Mouse (Mus musculus): ENCODE results near the gene Ctf1. TPM values are rescaled to one million over a fixed set of nuclear protein-coding genes. Genes with fewer than 3 reads are reported as not detected.

The Ctf1 gene
- total and polyA plus RNA-seq, 3 experiments, result 1.7 to 5.3 (median 2.3) TPM

DNA sequence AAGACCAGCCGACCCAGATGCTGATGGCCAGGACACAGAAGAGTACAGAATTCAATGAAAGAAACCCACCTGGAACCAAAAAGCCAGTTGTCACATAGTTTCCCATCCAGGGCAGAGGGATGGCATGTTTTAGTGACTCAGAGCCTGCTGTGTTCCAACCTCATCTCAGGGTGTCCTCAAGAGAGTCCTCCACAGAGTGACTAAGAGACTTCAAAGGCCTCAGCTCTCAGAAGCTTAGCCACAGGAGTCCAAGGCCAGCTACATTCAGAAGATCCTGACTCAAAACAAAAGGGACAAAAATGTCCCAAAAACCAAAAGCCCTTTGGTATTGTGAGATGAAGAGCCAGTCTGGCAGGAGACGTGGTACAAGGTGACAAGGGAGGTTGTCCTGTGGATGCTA lies 33.7 kb upstream of the Ctf1 start:
- no peaks in the 10 kb centered on the region for H3K9me3 ChIP-seq (replicated peaks)
- H3K36me3 ChIP-seq (replicated peaks), result no peaks in the 10 kb centered on the region
- TF ChIP-seq GATA2 (IDR thresholded peaks at IDR 0.05; ENCODE audit: borderline replicate concordance, low read depth, low read length) (no peak), POLR2AphosphoS5 (IDR thresholded peaks at IDR 0.05; ENCODE audit: insufficient replicate concordance, low read depth, low read length) (no peak), CTCF (IDR thresholded peaks at IDR 0.05; ENCODE audit: low read depth, low read length) (no peak), TAL1 (conservative IDR thresholded peaks at IDR 0.05; ENCODE audit: low read depth, low read length) (no peak), GATA1 (IDR thresholded peaks at IDR 0.05; ENCODE audit: borderline replicate concordance, low read length) (no peak)
- DNase-seq (ENCODE audit: low spot score) (no peak), ATAC-seq (ENCODE audit: extremely low read depth, insufficient number of reproducible peaks, low FRiP score, poor library complexity, severe bottlenecking) (no peak)
- H3K27me3 ChIP-seq (ENCODE audit: insufficient read depth, low read length), result no peaks in the 10 kb centered on the region
- H3K4me1 ChIP-seq (ENCODE audit: insufficient read depth, low read depth, low read length), result peaks cover 5% of the 10 kb centered on the region; the same call in 1 of the 2 replicates
- no peak overlapping the region for H3K4me3 ChIP-seq (ENCODE audit: low read depth, low read length)

DNA sequence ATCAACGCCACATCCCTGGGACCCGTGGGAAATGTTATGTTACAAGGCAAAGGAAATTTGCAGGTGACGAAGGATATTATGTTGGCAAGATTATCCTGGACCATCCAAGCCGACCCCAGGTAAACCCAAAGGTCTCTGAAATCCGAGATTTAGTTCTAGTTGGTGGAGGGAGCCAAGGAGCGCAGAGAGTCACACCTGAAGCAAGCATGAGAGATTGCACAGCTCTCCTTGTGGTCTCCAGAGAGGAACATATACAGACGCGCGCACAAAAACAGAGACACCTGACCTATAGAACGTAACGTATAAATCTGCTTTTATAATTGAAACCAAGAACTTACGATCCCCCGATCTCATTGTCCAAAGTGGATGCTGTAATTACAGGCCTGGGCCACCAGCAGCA lies 32.0 kb upstream of the Ctf1 start:
- Histone ChIP-seq H3K36me3 (replicated peaks) (no peaks in the 10 kb centered on the region), H3K4me3 (ENCODE audit: low read depth, low read length) (no peak overlapping the region), H3K27me3 (ENCODE audit: insufficient read depth, low read length) (no peaks in the 10 kb centered on the region), H3K9me3 (replicated peaks) (no peaks in the 10 kb centered on the region), H3K4me1 (ENCODE audit: insufficient read depth, low read depth, low read length) (no peaks in the 10 kb centered on the region)
- ATAC-seq (ENCODE audit: extremely low read depth, insufficient number of reproducible peaks, low FRiP score, poor library complexity, severe bottlenecking), result no peak
- TF ChIP-seq GATA2 (IDR thresholded peaks at IDR 0.05; ENCODE audit: borderline replicate concordance, low read depth, low read length), result no peak
- DNase-seq (ENCODE audit: low spot score), result no peak

DNA sequence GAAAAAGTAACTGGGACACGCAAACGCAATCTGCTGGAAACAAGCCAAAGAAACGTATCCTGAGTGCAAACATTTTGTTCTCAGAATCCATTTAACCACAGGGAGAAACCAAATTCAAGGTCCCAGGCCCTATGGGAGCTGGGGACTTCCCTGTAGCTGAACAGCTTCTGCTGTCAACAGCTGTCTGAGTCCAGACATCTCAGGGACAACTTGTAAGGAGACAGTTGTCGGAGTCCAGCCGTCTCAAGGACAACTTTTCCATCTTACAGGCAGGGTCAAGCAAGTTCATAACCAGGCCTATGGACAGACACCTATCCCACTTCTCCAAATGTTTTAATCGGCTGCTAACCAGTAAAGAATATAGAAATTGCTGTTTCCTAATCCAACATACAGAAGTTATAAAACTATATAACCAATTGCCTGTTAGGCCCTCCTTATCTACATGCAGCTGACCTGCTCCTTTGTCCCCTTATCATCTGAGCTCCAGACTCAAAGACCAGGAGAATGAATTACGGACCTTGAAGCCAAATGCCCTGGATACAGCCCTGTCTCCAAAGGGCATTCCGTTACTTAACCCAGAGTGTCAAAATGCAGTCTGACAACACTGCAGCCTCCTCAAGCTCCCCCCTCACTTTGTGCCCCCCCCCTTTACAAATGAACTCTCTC lies 30.5 kb upstream of the Ctf1 start:
- DNase-seq (ENCODE audit: low spot score), result no peak
- ATAC-seq (ENCODE audit: extremely low read depth, insufficient number of reproducible peaks, low FRiP score, poor library complexity, severe bottlenecking), result no peak
- no peak for TF ChIP-seq CTCF (IDR thresholded peaks at IDR 0.05; ENCODE audit: low read depth, low read length)
- no peak for TF ChIP-seq GATA2 (IDR thresholded peaks at IDR 0.05; ENCODE audit: borderline replicate concordance, low read depth, low read length)
- no peak for TF ChIP-seq TAL1 (conservative IDR thresholded peaks at IDR 0.05; ENCODE audit: low read depth, low read length)
- no peak for TF ChIP-seq POLR2AphosphoS5 (IDR thresholded peaks at IDR 0.05; ENCODE audit: insufficient replicate concordance, low read depth, low read length)
- no peak for TF ChIP-seq GATA1 (IDR thresholded peaks at IDR 0.05; ENCODE audit: borderline replicate concordance, low read length)
- Histone ChIP-seq H3K9me3 (replicated peaks) (no peaks in the 10 kb centered on the region), H3K27me3 (ENCODE audit: insufficient read depth, low read length) (no peaks in the 10 kb centered on the region; the same call in 1 of the 2 replicates), H3K4me3 (ENCODE audit: low read depth, low read length) (no peak overlapping the region), H3K36me3 (replicated peaks) (no peaks in the 10 kb centered on the region), H3K4me1 (ENCODE audit: insufficient read depth, low read depth, low read length) (no peaks in the 10 kb centered on the region)

DNA sequence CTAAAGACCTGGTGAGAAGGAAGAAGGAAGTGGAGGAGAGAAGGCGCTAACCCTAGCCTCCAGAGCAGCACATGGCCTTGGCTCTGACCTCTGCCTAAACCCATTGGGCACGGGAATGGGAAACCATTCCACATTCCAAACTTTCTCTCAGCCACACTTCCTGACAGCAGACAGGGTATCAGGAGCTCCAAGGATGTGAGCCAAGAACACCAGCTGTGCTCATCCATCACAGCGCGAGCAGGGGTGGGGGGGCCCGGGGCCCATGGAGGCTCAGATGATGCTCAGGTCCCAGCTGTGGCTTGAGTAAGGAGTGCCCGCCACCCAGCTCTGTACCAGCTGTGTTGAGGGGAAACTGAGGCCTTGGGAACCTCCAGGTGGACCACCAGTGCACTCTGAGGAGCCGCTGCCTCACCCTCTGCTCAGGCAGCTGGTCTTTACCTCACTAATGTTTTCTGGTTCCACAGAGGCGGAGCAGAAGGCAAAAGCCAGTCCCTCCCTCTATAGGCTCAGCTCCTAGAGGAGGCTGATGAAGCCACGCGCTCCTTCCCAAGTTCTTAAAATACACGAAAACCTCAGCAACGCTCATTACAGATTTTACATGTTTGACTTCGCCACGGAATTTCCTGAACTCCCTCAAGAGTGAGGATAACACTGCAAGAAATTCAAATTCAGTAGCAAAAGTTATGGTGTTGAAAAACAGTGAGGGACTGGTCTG lies 27.1 kb upstream of the Ctf1 start:
- DNase-seq (ENCODE audit: low spot score) (no peak), ATAC-seq (ENCODE audit: extremely low read depth, insufficient number of reproducible peaks, low FRiP score, poor library complexity, severe bottlenecking) (no peak)
- Histone ChIP-seq H3K27me3 (ENCODE audit: insufficient read depth, low read length) (peaks cover 6% of the 10 kb centered on the region), H3K9me3 (replicated peaks) (no peaks in the 10 kb centered on the region), H3K4me3 (ENCODE audit: low read depth, low read length) (no peak overlapping the region), H3K4me1 (ENCODE audit: insufficient read depth, low read depth, low read length) (no peaks in the 10 kb centered on the region), H3K36me3 (replicated peaks) (no peaks in the 10 kb centered on the region)
- no peak for TF ChIP-seq GATA1 (IDR thresholded peaks at IDR 0.05; ENCODE audit: borderline replicate concordance, low read length)
- no peak for TF ChIP-seq POLR2AphosphoS5 (IDR thresholded peaks at IDR 0.05; ENCODE audit: insufficient replicate concordance, low read depth, low read length)
- TF ChIP-seq CTCF (IDR thresholded peaks at IDR 0.05; ENCODE audit: low read depth, low read length), result no peak
- TF ChIP-seq GATA2 (IDR thresholded peaks at IDR 0.05; ENCODE audit: borderline replicate concordance, low read depth, low read length), result no peak
- no peak for TF ChIP-seq TAL1 (conservative IDR thresholded peaks at IDR 0.05; ENCODE audit: low read depth, low read length)

DNA sequence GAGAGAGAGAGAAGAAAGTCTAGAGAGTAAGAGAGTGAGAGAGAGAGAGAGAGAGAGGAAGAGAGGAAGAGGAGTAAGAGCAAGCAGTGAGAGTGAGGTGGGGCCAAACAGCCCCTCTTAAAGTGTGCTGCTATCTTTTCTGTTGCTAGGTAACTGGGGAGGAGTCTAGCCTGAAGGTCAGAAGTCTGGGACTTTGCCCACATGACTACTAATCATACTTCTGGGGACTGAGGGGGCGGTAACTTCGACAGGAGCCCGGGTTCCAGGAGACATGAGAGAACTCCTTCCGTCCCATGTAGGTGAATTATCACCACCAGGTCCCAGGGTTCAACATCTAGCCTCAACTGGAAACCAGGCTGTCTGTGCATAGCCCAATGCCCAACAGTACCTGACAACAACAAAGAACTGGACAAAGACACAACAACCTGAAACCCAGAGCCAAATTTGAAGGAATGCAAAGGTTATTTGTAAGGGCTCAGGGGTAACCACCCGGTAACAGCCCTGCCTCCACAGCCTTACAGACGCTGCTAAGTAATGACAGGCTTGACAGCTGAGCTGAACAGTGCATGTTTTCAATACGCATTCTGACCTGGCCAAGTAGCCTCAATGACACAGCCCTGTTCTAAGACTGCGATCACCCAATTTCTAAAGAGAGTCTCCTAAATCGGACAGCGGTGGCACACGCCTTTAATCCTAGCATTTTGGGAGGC lies 25.6 kb upstream of the Ctf1 start:
- H3K4me1 ChIP-seq (ENCODE audit: insufficient read depth, low read depth, low read length), result peaks cover 6% of the 10 kb centered on the region

DNA sequence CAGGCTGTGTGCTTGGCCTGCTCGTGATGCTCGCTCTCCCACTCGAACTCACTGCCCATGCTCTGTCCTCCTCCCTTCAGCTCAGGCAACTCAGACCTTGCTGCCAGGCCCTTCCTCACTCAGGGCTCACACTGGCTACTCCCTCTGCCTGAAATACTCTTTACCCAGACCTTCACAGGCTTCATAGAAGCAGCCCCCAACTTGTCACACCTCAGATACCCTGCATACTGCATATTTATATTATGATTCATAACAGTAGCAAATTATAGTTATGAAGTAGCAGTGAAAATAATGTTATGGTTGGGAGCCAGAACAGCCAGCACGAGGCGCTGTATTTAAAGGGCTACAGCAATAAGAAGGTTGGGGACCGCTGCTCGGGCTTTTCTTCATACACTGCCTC lies 23.6 kb upstream of the Ctf1 start:
- no peak for DNase-seq (ENCODE audit: low spot score)
- no peaks in the 10 kb centered on the region for H3K9me3 ChIP-seq (replicated peaks)

More for the DNA sequence above, 25.6 kb upstream of the Ctf1 start:
- H3K27me3 ChIP-seq (ENCODE audit: insufficient read depth, low read length), result peaks cover 6% of the 10 kb centered on the region
- no peak overlapping the region for H3K4me3 ChIP-seq (ENCODE audit: low read depth, low read length)
- ATAC-seq (ENCODE audit: extremely low read depth, insufficient number of reproducible peaks, low FRiP score, poor library complexity, severe bottlenecking) (no peak), DNase-seq (ENCODE audit: low spot score) (no peak)
- H3K9me3 ChIP-seq (replicated peaks), result no peaks in the 10 kb centered on the region
- TF ChIP-seq TAL1 (conservative IDR thresholded peaks at IDR 0.05; ENCODE audit: low read depth, low read length) (no peak), GATA1 (IDR thresholded peaks at IDR 0.05; ENCODE audit: borderline replicate concordance, low read length) (no peak), CTCF (IDR thresholded peaks at IDR 0.05; ENCODE audit: low read depth, low read length) (no peak), GATA2 (IDR thresholded peaks at IDR 0.05; ENCODE audit: borderline replicate concordance, low read depth, low read length) (no peak), POLR2AphosphoS5 (IDR thresholded peaks at IDR 0.05; ENCODE audit: insufficient replicate concordance, low read depth, low read length) (no peak)
- H3K36me3 ChIP-seq (replicated peaks), result no peaks in the 10 kb centered on the region

More for the DNA sequence above, 23.6 kb upstream of the Ctf1 start:
- H3K27me3 ChIP-seq (ENCODE audit: insufficient read depth, low read length), result peaks cover 6% of the 10 kb centered on the region
- H3K4me1 ChIP-seq (ENCODE audit: insufficient read depth, low read depth, low read length), result peaks cover 6% of the 10 kb centered on the region
- ATAC-seq (ENCODE audit: extremely low read depth, insufficient number of reproducible peaks, low FRiP score, poor library complexity, severe bottlenecking), result no peak
- no peaks in the 10 kb centered on the region for H3K36me3 ChIP-seq (replicated peaks)
- H3K4me3 ChIP-seq (ENCODE audit: low read depth, low read length), result no peak overlapping the region
- TF ChIP-seq GATA1 (IDR thresholded peaks at IDR 0.05; ENCODE audit: borderline replicate concordance, low read length), result no peak
- TF ChIP-seq POLR2AphosphoS5 (IDR thresholded peaks at IDR 0.05; ENCODE audit: insufficient replicate concordance, low read depth, low read length), result no peak

Data from G1E (cell line).